ENCODE assay signal across 8 mouse cellular contexts in the genomic region with DNA sequence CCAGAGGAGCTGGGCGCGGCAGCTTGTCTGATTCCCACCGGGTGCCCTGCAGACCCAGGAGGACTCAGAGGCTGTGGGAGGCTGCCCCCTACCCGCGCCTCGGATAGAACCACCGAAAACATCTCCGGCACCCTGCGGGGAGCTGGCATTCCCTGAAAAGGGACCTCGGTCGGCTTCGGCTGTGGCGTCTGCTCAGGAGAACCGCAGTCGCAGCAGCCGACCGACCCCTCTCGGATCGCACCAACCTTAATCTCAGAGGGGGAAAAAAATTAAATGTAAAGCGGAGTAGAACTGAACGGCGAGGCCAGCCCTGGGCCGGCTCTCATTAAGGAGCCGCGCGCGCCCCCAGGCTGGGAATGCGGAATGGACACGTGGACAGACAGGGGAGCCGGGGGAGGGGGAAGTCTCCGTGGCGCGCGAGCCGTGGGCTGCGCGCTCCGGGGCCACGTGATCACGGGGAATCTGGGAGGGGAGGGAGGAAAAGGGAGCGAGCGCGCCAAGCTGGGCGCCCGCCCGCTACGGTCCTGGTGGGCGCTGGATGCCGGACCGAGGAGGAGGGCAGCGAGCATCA. TPM values are rescaled to one million over a fixed set of nuclear protein-coding genes. Genes with fewer than 3 reads are reported as not detected.
DNase-seq lines count a peak whose midpoint lies in the region; ATAC-seq and TF ChIP-seq lines count a peak whose summit lies in the region.

No protein-coding gene starts in this region.

- H3K9me3 ChIP-seq in kidney, postnatal 0 days (replicated peaks; ENCODE audit: low read length) = no peaks in the 10 kb centered on the region
- no peaks in the 10 kb centered on the region for H3K9me3 ChIP-seq in limb, embryonic 15.5 days

- peak overlapping the region; percentile 92 for H3K4me2 ChIP-seq in kidney, postnatal 0 days (ENCODE audit: low read length)
- H3K4me2 ChIP-seq in limb, embryonic 15.5 days = peak overlapping the region; percentile 95

- peak overlapping the region; percentile 49 for H3K4me3 ChIP-seq in kidney, postnatal 0 days (replicated peaks; ENCODE audit: low read depth, low read length)
- H3K4me3 ChIP-seq in limb, embryonic 15.5 days = peak overlapping the region; percentile 55

- no peak overlapping the region for H3K9ac ChIP-seq in kidney, postnatal 0 days (ENCODE audit: low read depth, low read length)
- H3K9ac ChIP-seq in limb, embryonic 15.5 days = no peak overlapping the region

- peaks cover 70% of the 10 kb centered on the region for H3K27me3 ChIP-seq in kidney, postnatal 0 days (ENCODE audit: insufficient read depth, low read length)
- H3K27me3 ChIP-seq in limb, embryonic 15.5 days = peaks cover 93% of the 10 kb centered on the region

- peak; percentile 12 to 14 for DNase-seq in heart, adult 18-20 months
- no peak for DNase-seq in heart, adult 8-10 months (ENCODE audit: low spot score)
- DNase-seq in cerebellum, adult 9-10 months = peak; percentile 66
- DNase-seq in kidney, postnatal 0 days (ENCODE audit: low spot score) = peak; percentile 49
- DNase-seq in right cerebral cortex, adult 18-20 months = peak; percentile 80

- peak; percentile 67 for ATAC-seq in frontal cortex, adult (ENCODE audit: low TSS enrichment)
- ATAC-seq in kidney, postnatal 0 days (replicated peaks; ENCODE audit: low FRiP score, low read depth) = no peak
- no peak for ATAC-seq in limb, embryonic 15.5 days (ENCODE audit: insufficient number of reproducible peaks, low FRiP score, low TSS enrichment, low read depth)
- ATAC-seq in inflammation-experienced regulatory T-cells, adult 6 months = no peak

- no peaks in the 10 kb centered on the region for H3K36me3 ChIP-seq in kidney, postnatal 0 days (ENCODE audit: insufficient read depth, low read length)
- H3K36me3 ChIP-seq in limb, embryonic 15.5 days = no peaks in the 10 kb centered on the region

- WGBS in kidney, postnatal 0 days = under 1% methylated on average over 51 of the region's 51 CpGs
- WGBS in limb, embryonic 15.5 days = under 1% methylated on average over 42 of the region's 51 CpGs

- peaks cover 29% of the 10 kb centered on the region for H3K4me1 ChIP-seq in kidney, postnatal 0 days (replicated peaks; ENCODE audit: insufficient read depth, low read length)
- H3K4me1 ChIP-seq in limb, embryonic 15.5 days = peaks cover 36% of the 10 kb centered on the region

- no peak overlapping the region for H3K27ac ChIP-seq in kidney, postnatal 0 days
- no peak overlapping the region for H3K27ac ChIP-seq in limb, embryonic 15.5 days

- TF ChIP-seq CTCF in kidney, postnatal 0 days (IDR thresholded peaks at IDR 0.05; ENCODE audit: low read depth) = peak; percentile 24; the same call in 1 of the 2 replicates

RNA-seq across cellular contexts. Expression of a gene that starts 1.6 kb away (rescaled TPM):
- under 1 TPM; 0.20 to 0.31 TPM for total RNA-seq in heart, adult 18-20 months (2021)
- 1 to 10 TPM in 1 of 4 experiments, under 1 TPM in 3; 0.22 to 1.1 (median 0.46) TPM for total RNA-seq in heart, adult 8-10 months (2022)
- 0.18 and 0.31 TPM in 2 replicates for polyA plus RNA-seq in kidney, postnatal 0 days (2015; fragmentation: Nextera tagmentation; extraction: Ambion mirVana)
- polyA plus RNA-seq in limb, embryonic 15.5 days (2015; fragmentation: Nextera tagmentation; extraction: Ambion mirVana) = 0.56 and 0.67 TPM in 2 replicates
- polyA plus RNA-seq in inflammation-experienced regulatory T-cells, adult 6 months (2017; shearing (Covaris generic)) = not detected
